Mouse (Mus musculus) heart, postnatal 0 days (tissue): Measurements from ENCODE around the gene Map2k6.

ENCODE experiments used
- CTCF ChIP-seq: IDR thresholded peaks from 2 replicates; pipeline ENCODE4 v1.5.1; 2016; ENCODE audit warnings: antibody characterized with exemption, control low read depth, low read depth
- EP300 ChIP-seq: IDR thresholded peaks from 2 replicates; pipeline ENCODE4 v1.6.1; 2016; ENCODE audit warnings: antibody characterized with exemption, low read depth

GRCm38 (mm10) chr11:110496061-110496446 lies 97.1 kb downstream of the Map2k6 start:
- peak; percentile 71 for TF ChIP-seq CTCF
- no peak for TF ChIP-seq EP300
